Mouse (Mus musculus) spleen, adult 2 months (tissue): ENCODE results near the gene Snx20. TPM values are rescaled to one million over a fixed set of nuclear protein-coding genes. Genes with fewer than 3 reads are reported as not detected.

ENCODE experiments used
- DNase-seq, 2 experiments: peaks; one replicate each; pipeline versions ENCODE4 v3.0.0 to v3.0.0-alpha.2; 2012 to 2021; ENCODE audit warnings: low spot score in 2 of 2, low read depth in 1 of 2
- H3K27ac ChIP-seq: fragments of 200-500 bp; 2 replicates; pipeline ENCODE4 v1.5.1; 2012; ENCODE audit warnings: low read length, inconsistent platforms; ENCODE audit not compliant: insufficient read depth
- H3K27me3 ChIP-seq: fragments of 200-500 bp; 2 replicates; pipeline ENCODE4 v1.6.1; 2012; ENCODE audit warnings: mild to moderate bottlenecking, moderate library complexity, low read length, inconsistent platforms; ENCODE audit not compliant: control insufficient read depth, insufficient read depth
- H3K36me3 ChIP-seq: fragments of 200-500 bp; 2 replicates; pipeline ENCODE4 v1.6.1; 2012; ENCODE audit warnings: mild to moderate bottlenecking, low read length, inconsistent platforms; ENCODE audit not compliant: control insufficient read depth, insufficient read depth
- H3K4me1 ChIP-seq: fragments of 200-500 bp; 2 replicates; pipeline ENCODE4 v1.6.1; 2011; ENCODE audit warnings: inconsistent platforms; ENCODE audit not compliant: control insufficient read depth, insufficient read depth, insufficient read length
- H3K4me3 ChIP-seq: fragments of 200-500 bp; 2 replicates; pipeline ENCODE4 v1.5.1; 2011; ENCODE audit warnings: mild to moderate bottlenecking, inconsistent platforms; ENCODE audit not compliant: insufficient read depth, insufficient read length; ENCODE audit errors: extremely low read depth
- CTCF ChIP-seq: fragments of 200-500 bp; IDR thresholded peaks from 2 replicates; pipeline ENCODE4 v1.5.1; 2011; ENCODE audit warnings: mild to moderate bottlenecking, inconsistent platforms; ENCODE audit not compliant: insufficient read depth, insufficient read length, insufficient replicate concordance; ENCODE audit errors: extremely low read depth
- POLR2A ChIP-seq: fragments of 200-500 bp; IDR thresholded peaks from 2 replicates; pipeline ENCODE4 v1.6.1; 2011; ENCODE audit warnings: low read depth, low read length, inconsistent platforms
- WGBS: fragments of 180-500 bp; shearing (Covaris S2); methylation state at CpG from one replicate; pipeline ENCODE4 v1.1.7; 2018; 5-methylcytosine and 5-hydroxymethylcytosine counted together
- polyA plus RNA-seq: library from polyadenylated mRNA; depleted of rRNA; stranded (reverse); fragments of >200 nt; gene quantifications from 2 replicates; pipeline ENCODE4 v1.2.3, GENCODE M21; 2012; rRNA removed

Snx20 gene
- polyA plus RNA-seq, 1 experiment = 63.8 TPM

DNA sequence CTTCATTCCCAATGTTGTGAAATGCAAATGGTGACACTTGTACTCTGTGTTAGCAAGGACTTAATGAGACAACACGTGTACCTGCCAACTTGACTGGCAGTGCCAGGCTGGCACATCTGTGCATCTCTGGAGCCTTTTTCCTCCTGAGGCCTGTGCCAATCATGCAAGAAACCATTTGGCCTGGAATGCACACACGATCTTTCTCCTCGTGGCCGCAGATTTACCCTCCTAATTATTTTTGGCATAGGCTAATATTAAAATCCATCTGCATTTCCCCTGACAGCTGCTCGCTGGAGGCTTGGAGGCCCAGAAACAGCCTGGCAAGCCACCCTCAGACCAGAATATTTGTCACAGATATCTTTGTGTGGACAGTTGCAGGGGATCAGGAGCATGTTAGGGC, 58.3 kb downstream of the Snx20 start:
- H3K4me3 ChIP-seq = no peak overlapping the region
- 79% methylated on average over 5 of the region's 5 CpGs for WGBS
- H3K4me1 ChIP-seq = peaks cover 22% of the 10 kb centered on the region; the same call in 1 of the 2 replicates

More for the DNA sequence above, 58.3 kb downstream of the Snx20 start:
- TF ChIP-seq POLR2A (no peak), CTCF (no peak)
- Histone ChIP-seq H3K36me3 (no peaks in the 10 kb centered on the region), H3K27ac (no peak overlapping the region), H3K27me3 (no peaks in the 10 kb centered on the region)
- no peak for DNase-seq

Other genes with a start within 250 kb of the Snx20 start
- 9.3 and 13.4 TPM in 2 replicates for gene Nkd1, start 114.8 kb downstream of the Snx20 start, polyA plus RNA-seq
- 3.2 and 3.7 TPM in 2 replicates for gene Nod2, start 11.2 kb upstream of the Snx20 start, polyA plus RNA-seq
- gene Cyld, start 60.9 kb upstream of the Snx20 start, polyA plus RNA-seq = 10.1 and 10.3 TPM in 2 replicates